Mouse (Mus musculus): Measurements from ENCODE around the gene Neo1. TPM values are rescaled to one million over a fixed set of nuclear protein-coding genes. Genes with fewer than 3 reads are reported as not detected.
A peak's percentile ranks its signal among the peaks of the same experiment; 100 is the strongest.

Neo1 gene
- total and polyA plus RNA-seq, 2 experiments from 2014 or later = 18.5 to 79.7 TPM

GRCm38 (mm10) chr9:58844597-58844996 lies 191.6 kb downstream of the Neo1 start:
- Histone ChIP-seq H3K36me3 (replicated peaks; ENCODE audit: control insufficient read depth, insufficient read depth, low read length) (no peaks in the 10 kb centered on the region), H3K4me3 (ENCODE audit: low read depth, low read length) (no peak overlapping the region), H3K4me2 (ENCODE audit: low read depth, low read length) (no peak overlapping the region), H3K27me3 (ENCODE audit: control insufficient read depth, insufficient read depth, low read length) (no peaks in the 10 kb centered on the region), H3K27ac (ENCODE audit: low read depth) (no peak overlapping the region), H3K9me3 (replicated peaks; ENCODE audit: control insufficient read depth, low read length) (no peaks in the 10 kb centered on the region), H3K4me1 (ENCODE audit: control insufficient read depth, insufficient read depth) (peaks cover 23% of the 10 kb centered on the region), H3K9ac (replicated peaks; ENCODE audit: low read depth, low read length) (no peak overlapping the region)
- no peak for DNase-seq (ENCODE audit: low spot score)
- 84% methylated on average over 3 of the region's 3 CpGs for WGBS
- no peak for TF ChIP-seq EP300 (IDR thresholded peaks at IDR 0.05; ENCODE audit: low read depth)
- no peak for TF ChIP-seq CTCF (IDR thresholded peaks at IDR 0.05; ENCODE audit: low read depth)
- no peak for ATAC-seq (ENCODE audit: insufficient read depth, low read depth)

- Histone ChIP-seq H3K9ac (replicated peaks; ENCODE audit: low read depth, low read length) (no peak overlapping the region), H3K36me3 (replicated peaks; ENCODE audit: control insufficient read depth, insufficient read depth, low read length) (no peaks in the 10 kb centered on the region), H3K4me1 (ENCODE audit: control insufficient read depth, insufficient read depth) (peaks cover 22% of the 10 kb centered on the region), H3K27me3 (ENCODE audit: control insufficient read depth, insufficient read depth, low read length) (no peaks in the 10 kb centered on the region), H3K4me3 (ENCODE audit: low read depth, low read length) (no peak overlapping the region), H3K9me3 (replicated peaks; ENCODE audit: control insufficient read depth, low read length) (no peaks in the 10 kb centered on the region), H3K4me2 (ENCODE audit: low read depth, low read length) (no peak overlapping the region), H3K27ac (ENCODE audit: low read depth) (no peak overlapping the region)
- ATAC-seq (ENCODE audit: insufficient read depth, low read depth) (no peak), DNase-seq (ENCODE audit: low spot score) (no peak)
- 21% methylated on average over 6 of the region's 6 CpGs for whole genome bisulfite sequencing
- TF ChIP-seq CTCF (IDR thresholded peaks at IDR 0.05; ENCODE audit: low read depth) = no peak
- no peak for TF ChIP-seq EP300 (IDR thresholded peaks at IDR 0.05; ENCODE audit: low read depth)
Measured at GRCm38 (mm10) chr9:58841655-58842054, 194.6 kb downstream of the Neo1 start.

GRCm38 (mm10) chr9:58838504-58838903 lies 197.7 kb downstream of the Neo1 start:
- WGBS = 45% methylated on average over 5 of the region's 5 CpGs
- DNase-seq (ENCODE audit: low spot score) (no peak), ATAC-seq (ENCODE audit: insufficient read depth, low read depth) (no peak)
- H3K9me3 ChIP-seq (replicated peaks; ENCODE audit: control insufficient read depth, low read length) = no peaks in the 10 kb centered on the region
- no peak overlapping the region for H3K4me3 ChIP-seq (ENCODE audit: low read depth, low read length)
- no peak overlapping the region for H3K4me2 ChIP-seq (ENCODE audit: low read depth, low read length)
- H3K27ac ChIP-seq (ENCODE audit: low read depth) = no peak overlapping the region
- no peaks in the 10 kb centered on the region for H3K36me3 ChIP-seq (replicated peaks; ENCODE audit: control insufficient read depth, insufficient read depth, low read length)
- TF ChIP-seq EP300 (IDR thresholded peaks at IDR 0.05; ENCODE audit: low read depth) (no peak), CTCF (IDR thresholded peaks at IDR 0.05; ENCODE audit: low read depth) (no peak)
- H3K9ac ChIP-seq (replicated peaks; ENCODE audit: low read depth, low read length) = no peak overlapping the region
- H3K4me1 ChIP-seq (ENCODE audit: control insufficient read depth, insufficient read depth) = peaks cover 27% of the 10 kb centered on the region
- no peaks in the 10 kb centered on the region for H3K27me3 ChIP-seq (ENCODE audit: control insufficient read depth, insufficient read depth, low read length)

GRCm38 (mm10) chr9:58837174-58837573 lies 199.1 kb downstream of the Neo1 start:
- ATAC-seq (ENCODE audit: insufficient read depth, low read depth) (0 out of 2 replicates have a peak, but pooled peaks have one; percentile 20), DNase-seq (ENCODE audit: low spot score) (no peak)
- H3K27me3 ChIP-seq (ENCODE audit: control insufficient read depth, insufficient read depth, low read length) = no peaks in the 10 kb centered on the region
- no peak overlapping the region for H3K9ac ChIP-seq (replicated peaks; ENCODE audit: low read depth, low read length)
- TF ChIP-seq CTCF (IDR thresholded peaks at IDR 0.05; ENCODE audit: low read depth) = no peak
- TF ChIP-seq EP300 (IDR thresholded peaks at IDR 0.05; ENCODE audit: low read depth) = no peak
- WGBS = 17% methylated on average over 5 of the region's 5 CpGs
- no peaks in the 10 kb centered on the region for H3K36me3 ChIP-seq (replicated peaks; ENCODE audit: control insufficient read depth, insufficient read depth, low read length)
- H3K4me1 ChIP-seq (ENCODE audit: control insufficient read depth, insufficient read depth) = peaks cover 16% of the 10 kb centered on the region
- no peak overlapping the region for H3K27ac ChIP-seq (ENCODE audit: low read depth)
- H3K4me3 ChIP-seq (ENCODE audit: low read depth, low read length) = no peak overlapping the region
- H3K4me2 ChIP-seq (ENCODE audit: low read depth, low read length) = no peak overlapping the region
- no peaks in the 10 kb centered on the region for H3K9me3 ChIP-seq (replicated peaks; ENCODE audit: control insufficient read depth, low read length)

GRCm38 (mm10) chr9:58832939-58833338 lies 203.3 kb downstream of the Neo1 start:
- TF ChIP-seq CTCF (IDR thresholded peaks at IDR 0.05; ENCODE audit: low read depth) (no peak), EP300 (IDR thresholded peaks at IDR 0.05; ENCODE audit: low read depth) (no peak)
- no peaks in the 10 kb centered on the region for H3K27me3 ChIP-seq (ENCODE audit: control insufficient read depth, insufficient read depth, low read length)
- no peaks in the 10 kb centered on the region for H3K36me3 ChIP-seq (replicated peaks; ENCODE audit: control insufficient read depth, insufficient read depth, low read length)
- no peak overlapping the region for H3K4me2 ChIP-seq (ENCODE audit: low read depth, low read length)
- H3K9me3 ChIP-seq (replicated peaks; ENCODE audit: control insufficient read depth, low read length) = no peaks in the 10 kb centered on the region
- 71% methylated on average over 3 of the region's 3 CpGs for WGBS
- H3K27ac ChIP-seq (ENCODE audit: low read depth) = no peak overlapping the region
- H3K4me3 ChIP-seq (ENCODE audit: low read depth, low read length) = no peak overlapping the region
- peaks cover 15% of the 10 kb centered on the region for H3K4me1 ChIP-seq (ENCODE audit: control insufficient read depth, insufficient read depth)
- DNase-seq (ENCODE audit: low spot score) = no peak
- no peak for ATAC-seq (ENCODE audit: insufficient read depth, low read depth)
- H3K9ac ChIP-seq (replicated peaks; ENCODE audit: low read depth, low read length) = no peak overlapping the region

- no peak overlapping the region for H3K27ac ChIP-seq (ENCODE audit: low read depth)
- 47% methylated on average over 4 of the region's 4 CpGs for WGBS
- peaks cover 18% of the 10 kb centered on the region for H3K27me3 ChIP-seq (ENCODE audit: control insufficient read depth, insufficient read depth, low read length)
- no peaks in the 10 kb centered on the region for H3K9me3 ChIP-seq (replicated peaks; ENCODE audit: control insufficient read depth, low read length)
- H3K9ac ChIP-seq (replicated peaks; ENCODE audit: low read depth, low read length) = no peak overlapping the region
- ATAC-seq (ENCODE audit: insufficient read depth, low read depth) (no peak), DNase-seq (ENCODE audit: low spot score) (no peak)
- no peaks in the 10 kb centered on the region for H3K36me3 ChIP-seq (replicated peaks; ENCODE audit: control insufficient read depth, insufficient read depth, low read length)
- H3K4me3 ChIP-seq (ENCODE audit: low read depth, low read length) = no peak overlapping the region
- no peak for TF ChIP-seq EP300 (IDR thresholded peaks at IDR 0.05; ENCODE audit: low read depth)
- no peak for TF ChIP-seq CTCF (IDR thresholded peaks at IDR 0.05; ENCODE audit: low read depth)
- no peaks in the 10 kb centered on the region for H3K4me1 ChIP-seq (ENCODE audit: control insufficient read depth, insufficient read depth)
- H3K4me2 ChIP-seq (ENCODE audit: low read depth, low read length) = no peak overlapping the region
Measured at GRCm38 (mm10) chr9:58829627-58830026, 206.6 kb downstream of the Neo1 start.

Other genes with a start within 250 kb of the Neo1 start
- gene Hcn4, start 213.0 kb downstream of the Neo1 start, total RNA-seq (2014; rRNA removed; ENCODE audit: low replicate concordance) = 7.4 and 10.9 TPM in 2 replicates
- 0.61 and 0.99 TPM in 2 replicates for gene Hcn4, start 213.0 kb downstream of the Neo1 start, polyA plus RNA-seq (2015; fragmentation: Nextera tagmentation; extraction: Ambion mirVana)

Measured in heart, postnatal 0 days (tissue).